Mouse (Mus musculus) thymus, adult 18-20 months (tissue): ENCODE measurements around the gene Asic2.

ENCODE experiments used
- DNase-seq, 2 experiments: peaks; one replicate each; pipeline ENCODE4 v3.0.0; 2022; ENCODE audit warnings: mixed read lengths in 2 of 2

Asic2 gene

GRCm38 (mm10) chr11:81153161-81153840 is 815.0 kb downstream of the Asic2 start:
- DNase-seq = no peak

- no peak for DNase-seq
Observed at GRCm38 (mm10) chr11:81152460-81153160, 815.6 kb downstream of the Asic2 start.

- DNase-seq = no peak
Observed at GRCm38 (mm10) chr11:81152021-81152385, 816.3 kb downstream of the Asic2 start.

- DNase-seq = no peak
Observed at GRCm38 (mm10) chr11:81151286-81152020, 816.8 kb downstream of the Asic2 start.

- no peak for DNase-seq
Observed at GRCm38 (mm10) chr11:81150621-81151020, 817.6 kb downstream of the Asic2 start.

- no peak for DNase-seq
Observed at GRCm38 (mm10) chr11:81148423-81148822, 819.8 kb downstream of the Asic2 start.

- DNase-seq = no peak
Observed at GRCm38 (mm10) chr11:81146574-81147157, 821.6 kb downstream of the Asic2 start.

DNA sequence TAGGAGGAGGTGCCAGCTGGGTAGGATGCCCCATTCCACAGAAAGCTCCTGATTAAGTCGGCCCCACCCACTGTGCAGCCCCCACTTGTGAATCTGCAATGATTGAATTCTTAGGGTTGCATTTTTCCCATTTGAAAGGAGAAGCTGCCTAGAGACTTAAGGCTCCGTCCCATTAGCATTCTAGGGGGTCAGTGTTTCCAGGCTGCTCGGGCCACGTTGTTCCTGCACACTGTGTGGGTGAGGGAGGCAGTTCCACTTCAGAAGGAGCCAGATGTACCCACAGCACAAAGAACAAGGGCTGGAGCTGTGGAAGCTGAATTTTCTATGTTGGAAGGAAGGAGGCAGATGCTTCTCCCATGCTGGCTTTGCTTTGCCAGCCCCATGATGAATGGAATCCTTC is 833.1 kb downstream of the Asic2 start:
- DNase-seq = no peak

- DNase-seq = no peak
Observed at GRCm38 (mm10) chr11:81133950-81134349, 834.3 kb downstream of the Asic2 start.

- DNase-seq = no peak
Observed at GRCm38 (mm10) chr11:81132669-81133068, 835.6 kb downstream of the Asic2 start.

DNA sequence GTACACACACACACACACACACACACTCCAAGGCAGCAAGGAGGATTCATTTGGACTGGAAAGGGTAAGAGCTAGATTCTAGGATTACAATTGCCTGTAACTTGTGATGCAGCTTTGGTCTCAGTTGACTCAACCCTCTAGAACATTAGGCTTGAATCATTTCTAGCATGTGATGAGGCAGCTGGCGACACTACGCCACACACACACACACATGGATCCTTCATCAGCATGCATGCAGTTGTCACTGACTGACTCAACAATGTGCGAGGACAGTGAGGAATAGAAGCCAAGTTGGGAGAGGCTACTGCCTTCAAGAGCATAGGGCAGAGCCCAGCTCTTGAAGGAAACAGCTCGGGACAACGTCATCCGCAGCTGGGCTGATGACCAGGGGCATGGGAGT is 843.9 kb downstream of the Asic2 start:
- DNase-seq = no peak

DNA sequence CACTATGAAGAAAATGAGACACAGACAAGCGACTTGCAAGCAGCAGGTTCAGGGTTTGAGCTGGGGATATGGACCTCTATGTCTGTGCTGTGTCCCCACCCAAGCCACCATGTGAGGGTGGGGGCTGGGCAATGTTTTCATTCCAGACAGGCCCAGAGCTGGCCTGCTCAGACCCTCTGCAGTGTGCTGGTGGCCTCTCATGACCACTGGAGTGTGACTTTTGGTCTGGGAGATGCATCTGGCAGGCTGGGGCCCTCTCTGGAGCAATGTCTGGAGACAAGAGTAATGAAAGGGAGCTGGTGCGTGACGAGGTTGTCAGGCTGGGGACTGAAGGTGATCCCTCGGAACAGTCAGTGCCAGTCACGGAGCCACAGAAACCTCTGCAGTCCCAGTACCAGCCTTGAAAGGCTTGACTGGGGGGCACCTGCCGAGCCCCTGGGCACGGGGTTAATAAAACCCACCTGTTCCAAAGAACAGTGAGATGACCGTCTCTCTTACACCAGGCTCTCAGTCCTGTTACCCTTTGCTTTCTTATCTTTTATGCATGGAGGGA is 848.2 kb downstream of the Asic2 start:
- DNase-seq = no peak

DNA sequence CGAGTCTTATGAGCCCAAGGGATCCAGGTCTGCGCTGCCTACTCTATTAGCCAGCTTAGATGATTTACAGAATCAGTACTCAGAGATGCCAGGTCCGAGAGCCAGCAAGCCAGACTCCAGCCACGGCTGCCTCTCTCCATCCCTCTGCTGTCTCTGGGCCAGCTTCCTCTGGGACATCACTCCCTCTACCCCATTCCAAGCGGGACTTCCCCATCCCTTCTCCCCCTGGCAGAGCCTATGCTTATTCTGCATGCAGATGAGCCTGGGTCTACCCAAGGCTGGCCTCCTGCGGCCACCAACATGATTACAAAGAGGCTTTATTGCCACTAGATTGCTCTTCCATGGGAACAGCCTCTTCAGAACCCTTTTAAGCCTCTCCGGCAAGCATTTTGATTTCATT is 850.2 kb downstream of the Asic2 start:
- DNase-seq = no peak

GRCm38 (mm10) chr11:81115666-81116065 is 852.6 kb downstream of the Asic2 start:
- no peak for DNase-seq

- DNase-seq = no peak
Observed at GRCm38 (mm10) chr11:81111626-81112025, 856.6 kb downstream of the Asic2 start.

DNA sequence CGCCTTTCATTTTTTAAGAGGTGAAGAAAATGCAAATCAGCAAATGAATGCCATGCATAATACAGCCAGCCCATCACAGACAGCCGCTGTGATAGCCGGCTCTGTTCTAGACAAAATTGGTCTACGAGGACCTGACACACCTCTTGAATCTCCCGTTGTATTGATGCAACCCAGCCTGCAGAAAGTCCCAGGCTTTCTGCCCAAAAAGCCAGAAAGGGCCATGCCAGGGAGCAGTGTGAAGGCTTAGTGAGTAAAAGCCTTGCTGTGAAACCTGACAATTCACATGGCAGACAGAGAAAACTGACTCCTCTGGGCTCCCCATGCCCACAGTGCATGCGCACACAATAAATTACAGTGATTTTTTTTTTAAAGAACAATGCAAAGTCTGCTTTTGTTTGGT is 858.2 kb downstream of the Asic2 start:
- DNase-seq = no peak

GRCm38 (mm10) chr11:81106949-81107348 is 861.3 kb downstream of the Asic2 start:
- no peak for DNase-seq

- DNase-seq = no peak
Observed at GRCm38 (mm10) chr11:81100829-81101228, 867.4 kb downstream of the Asic2 start.

DNA sequence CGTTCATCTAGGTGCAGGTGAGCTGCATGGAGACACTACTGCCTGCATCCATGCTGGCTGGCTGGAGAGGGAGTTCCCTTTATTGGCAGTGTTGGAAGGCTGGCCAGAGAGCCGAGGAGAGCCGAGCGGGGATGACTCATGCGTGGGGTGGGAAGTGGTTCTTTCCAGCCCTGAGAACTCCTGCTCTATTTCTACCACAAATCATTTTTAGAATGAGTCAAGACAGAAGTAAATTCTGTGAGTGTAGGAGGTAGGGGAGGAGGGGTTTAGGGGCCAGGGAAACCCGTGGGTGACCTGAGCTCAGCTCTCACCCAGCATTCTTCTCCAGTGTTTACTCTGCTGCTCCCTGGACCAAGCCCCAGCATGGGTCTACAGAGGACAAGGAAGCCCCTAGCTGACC is 872.2 kb downstream of the Asic2 start:
- no peak for DNase-seq

DNA sequence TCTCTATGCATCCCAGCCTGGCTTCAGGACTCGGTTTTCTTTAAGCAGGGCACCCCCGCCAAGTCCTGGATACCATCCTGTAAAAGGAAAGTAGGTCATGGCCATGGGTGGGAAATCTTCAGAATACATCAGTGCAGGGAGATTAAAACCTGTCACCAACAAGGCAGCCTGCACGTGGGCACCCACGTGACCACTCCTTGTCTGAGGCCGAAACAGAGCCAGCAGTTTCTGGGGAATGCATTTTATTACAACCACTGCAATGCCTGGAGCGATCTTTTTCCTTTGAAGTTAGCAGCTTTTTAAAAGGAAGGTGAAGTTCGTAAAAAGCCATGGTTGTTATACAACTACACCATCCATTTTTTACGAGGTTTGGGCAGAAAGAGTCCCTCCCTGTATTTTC is 873.7 kb downstream of the Asic2 start:
- DNase-seq = no peak

DNA sequence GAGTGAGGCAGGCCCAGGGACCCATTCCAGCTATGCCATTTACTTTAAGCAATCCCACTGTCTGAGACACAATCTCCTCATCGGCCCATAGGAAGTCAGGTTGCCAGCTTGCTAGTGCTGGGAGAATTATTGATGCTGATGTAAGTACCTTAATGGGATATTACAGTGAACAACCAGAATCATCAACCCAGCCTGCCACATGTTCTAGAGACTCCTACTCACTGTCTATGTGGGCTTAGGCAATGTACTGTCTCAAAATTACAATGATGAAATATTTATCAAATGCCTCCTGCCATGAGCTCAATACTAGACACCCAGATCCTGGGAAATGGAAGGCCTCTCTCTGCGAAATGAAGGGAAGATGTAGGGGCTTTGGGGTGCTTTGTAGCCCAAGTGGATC is 876.1 kb downstream of the Asic2 start:
- DNase-seq = no peak

DNA sequence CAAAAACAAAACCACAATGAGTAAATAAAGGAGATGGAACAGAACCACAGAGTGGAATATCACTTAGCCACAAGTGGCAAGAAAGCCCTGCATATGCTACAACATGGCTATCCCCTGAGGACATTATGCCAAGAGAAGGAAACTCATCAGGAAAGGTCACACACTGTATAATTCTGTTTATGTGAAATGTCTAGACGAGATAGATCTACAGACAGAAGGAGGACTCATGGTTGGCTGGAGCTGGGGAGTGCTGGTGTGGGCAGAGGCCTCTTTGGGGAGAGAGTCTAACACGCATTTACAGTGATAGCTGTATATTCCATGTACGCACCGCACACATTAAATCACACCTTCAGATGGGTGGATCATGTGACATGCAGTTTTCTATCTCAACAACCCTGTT is 884.4 kb downstream of the Asic2 start:
- DNase-seq = no peak

- DNase-seq = no peak
Observed at GRCm38 (mm10) chr11:81080076-81080805, 888.0 kb downstream of the Asic2 start.
